Mouse (Mus musculus): ENCODE data around the gene Fam168b. TPM values are rescaled to one million over a fixed set of nuclear protein-coding genes. Genes with fewer than 3 reads are reported as not detected.

Gene Fam168b
- 37.7 TPM for polyA plus RNA-seq (2012; fragmentation: generic; extraction: Trizol)

- peak within 1 kb of the TSS; percentile 84 for H3K4me3 ChIP-seq
- H3ac ChIP-seq (ENCODE audit: control insufficient read depth, insufficient read length) = peak within 1 kb of the TSS; percentile 68
- H3K27me3 ChIP-seq (ENCODE audit: control insufficient read depth, insufficient read depth, insufficient read length) = no peaks in the 10 kb centered on the region
- H3K36me3 ChIP-seq (ENCODE audit: control insufficient read depth, insufficient read depth) = no peaks in the 10 kb centered on the region
- TF ChIP-seq POLR2AphosphoS2 (IDR thresholded peaks at IDR 0.05; ENCODE audit: insufficient read length, low read depth) (peak; percentile 87), POLR2A (IDR thresholded peaks at IDR 0.05; ENCODE audit: insufficient read length, low read depth) (peak; percentile 88), MYOD1 (IDR thresholded peaks at IDR 0.05; ENCODE audit: control insufficient read depth in 1 of 3, insufficient read length in 2 of 3, low read depth in 2 of 3) (peak in 1 of 3 experiments; percentile 55), MYOG (IDR thresholded peaks at IDR 0.05; ENCODE audit: control insufficient read depth in 1 of 3, insufficient read depth in 1 of 3, insufficient read length in 2 of 3, low read depth in 2 of 3) (peak in 1 of 3 experiments; percentile 69), USF1 (IDR thresholded peaks at IDR 0.05; ENCODE audit: low read depth) (peak; percentile 91), CEBPB (IDR thresholded peaks at IDR 0.05; ENCODE audit: insufficient read depth, poor library complexity, severe bottlenecking) (no peak), SRF (IDR thresholded peaks at IDR 0.05; ENCODE audit: control insufficient read depth, insufficient read length, low read depth) (no peak), E2F4 (IDR thresholded peaks at IDR 0.05; ENCODE audit: insufficient read depth) (peak; percentile 30), MAX (IDR thresholded peaks at IDR 0.05; ENCODE audit: low read depth) (no peak), REST (IDR thresholded peaks at IDR 0.05; ENCODE audit: insufficient read depth, insufficient read length) (no peak), TCF3 (IDR thresholded peaks at IDR 0.05; ENCODE audit: insufficient read length, low read depth) (peak; percentile 16), TCF12 (IDR thresholded peaks at IDR 0.05; ENCODE audit: insufficient read depth, poor library complexity, severe bottlenecking) (no peak)
- H3K79me2 ChIP-seq (ENCODE audit: control insufficient read depth, insufficient read depth) = peaks cover 44% of the 10 kb centered on the region
- peak within 1 kb of the TSS; percentile 91 for H3K4me2 ChIP-seq (ENCODE audit: low read depth)
Observed at GRCm38 (mm10) chr1:34842887-34843618, at the start of gene Fam168b. Fam168b (minus strand) TSS chr1:34843065.

- Histone ChIP-seq H3K27me3 (ENCODE audit: control insufficient read depth, insufficient read depth, insufficient read length) (peaks cover 37% of the 10 kb centered on the region), H3K36me3 (ENCODE audit: control insufficient read depth, insufficient read depth) (no peaks in the 10 kb centered on the region), H3ac (ENCODE audit: control insufficient read depth, insufficient read length) (no peak overlapping the region), H3K79me2 (ENCODE audit: control insufficient read depth, insufficient read depth) (no peaks in the 10 kb centered on the region), H3K4me2 (ENCODE audit: low read depth) (no peak overlapping the region), H3K4me3 (no peak overlapping the region)
- no peak for TF ChIP-seq REST (IDR thresholded peaks at IDR 0.05; ENCODE audit: insufficient read depth, insufficient read length)
- no peak for TF ChIP-seq CEBPB (IDR thresholded peaks at IDR 0.05; ENCODE audit: insufficient read depth, poor library complexity, severe bottlenecking)
- no peak for TF ChIP-seq POLR2A (IDR thresholded peaks at IDR 0.05; ENCODE audit: insufficient read length, low read depth)
- no peak for TF ChIP-seq MAX (IDR thresholded peaks at IDR 0.05; ENCODE audit: low read depth)
- TF ChIP-seq TCF12 (IDR thresholded peaks at IDR 0.05; ENCODE audit: insufficient read depth, poor library complexity, severe bottlenecking) = no peak
- TF ChIP-seq SRF (IDR thresholded peaks at IDR 0.05; ENCODE audit: control insufficient read depth, insufficient read length, low read depth) = no peak
- TF ChIP-seq MYOD1 (IDR thresholded peaks at IDR 0.05; ENCODE audit: control insufficient read depth in 1 of 3, insufficient read length in 2 of 3, low read depth in 2 of 3) = no peak
- no peak for TF ChIP-seq E2F4 (IDR thresholded peaks at IDR 0.05; ENCODE audit: insufficient read depth)
- no peak for TF ChIP-seq TCF3 (IDR thresholded peaks at IDR 0.05; ENCODE audit: insufficient read length, low read depth)
- TF ChIP-seq MYOG (IDR thresholded peaks at IDR 0.05; ENCODE audit: control insufficient read depth in 1 of 3, insufficient read depth in 1 of 3, insufficient read length in 2 of 3, low read depth in 2 of 3) = no peak
- TF ChIP-seq POLR2AphosphoS2 (IDR thresholded peaks at IDR 0.05; ENCODE audit: insufficient read length, low read depth) = no peak
- TF ChIP-seq USF1 (IDR thresholded peaks at IDR 0.05; ENCODE audit: low read depth) = no peak
Observed at GRCm38 (mm10) chr1:34892466-34892865, 49.6 kb upstream of the Fam168b start.

GRCm38 (mm10) chr1:34891559-34892289 lies 48.9 kb upstream of the Fam168b start:
- Histone ChIP-seq H3ac (ENCODE audit: control insufficient read depth, insufficient read length) (no peak overlapping the region), H3K4me3 (no peak overlapping the region), H3K79me2 (ENCODE audit: control insufficient read depth, insufficient read depth) (no peaks in the 10 kb centered on the region), H3K4me2 (ENCODE audit: low read depth) (no peak overlapping the region), H3K36me3 (ENCODE audit: control insufficient read depth, insufficient read depth) (no peaks in the 10 kb centered on the region), H3K27me3 (ENCODE audit: control insufficient read depth, insufficient read depth, insufficient read length) (peaks cover 37% of the 10 kb centered on the region)
- TF ChIP-seq MYOG (IDR thresholded peaks at IDR 0.05; ENCODE audit: control insufficient read depth in 1 of 3, insufficient read depth in 1 of 3, insufficient read length in 2 of 3, low read depth in 2 of 3) = no peak
- TF ChIP-seq CEBPB (IDR thresholded peaks at IDR 0.05; ENCODE audit: insufficient read depth, poor library complexity, severe bottlenecking) = no peak
- no peak for TF ChIP-seq REST (IDR thresholded peaks at IDR 0.05; ENCODE audit: insufficient read depth, insufficient read length)
- TF ChIP-seq MAX (IDR thresholded peaks at IDR 0.05; ENCODE audit: low read depth) = no peak
- no peak for TF ChIP-seq MYOD1 (IDR thresholded peaks at IDR 0.05; ENCODE audit: control insufficient read depth in 1 of 3, insufficient read length in 2 of 3, low read depth in 2 of 3)
- TF ChIP-seq USF1 (IDR thresholded peaks at IDR 0.05; ENCODE audit: low read depth) = no peak
- TF ChIP-seq E2F4 (IDR thresholded peaks at IDR 0.05; ENCODE audit: insufficient read depth) = no peak
- no peak for TF ChIP-seq SRF (IDR thresholded peaks at IDR 0.05; ENCODE audit: control insufficient read depth, insufficient read length, low read depth)
- TF ChIP-seq POLR2A (IDR thresholded peaks at IDR 0.05; ENCODE audit: insufficient read length, low read depth) = no peak
- no peak for TF ChIP-seq POLR2AphosphoS2 (IDR thresholded peaks at IDR 0.05; ENCODE audit: insufficient read length, low read depth)
- no peak for TF ChIP-seq TCF3 (IDR thresholded peaks at IDR 0.05; ENCODE audit: insufficient read length, low read depth)

- TF ChIP-seq MAX (IDR thresholded peaks at IDR 0.05; ENCODE audit: low read depth) (no peak), TCF3 (IDR thresholded peaks at IDR 0.05; ENCODE audit: insufficient read length, low read depth) (no peak), POLR2AphosphoS2 (IDR thresholded peaks at IDR 0.05; ENCODE audit: insufficient read length, low read depth) (no peak), TCF12 (IDR thresholded peaks at IDR 0.05; ENCODE audit: insufficient read depth, poor library complexity, severe bottlenecking) (no peak), CEBPB (IDR thresholded peaks at IDR 0.05; ENCODE audit: insufficient read depth, poor library complexity, severe bottlenecking) (no peak), E2F4 (IDR thresholded peaks at IDR 0.05; ENCODE audit: insufficient read depth) (no peak), MYOG (IDR thresholded peaks at IDR 0.05; ENCODE audit: control insufficient read depth in 1 of 3, insufficient read depth in 1 of 3, insufficient read length in 2 of 3, low read depth in 2 of 3) (no peak), POLR2A (IDR thresholded peaks at IDR 0.05; ENCODE audit: insufficient read length, low read depth) (no peak), MYOD1 (IDR thresholded peaks at IDR 0.05; ENCODE audit: control insufficient read depth in 1 of 3, insufficient read length in 2 of 3, low read depth in 2 of 3) (no peak), SRF (IDR thresholded peaks at IDR 0.05; ENCODE audit: control insufficient read depth, insufficient read length, low read depth) (no peak), USF1 (IDR thresholded peaks at IDR 0.05; ENCODE audit: low read depth) (no peak), REST (IDR thresholded peaks at IDR 0.05; ENCODE audit: insufficient read depth, insufficient read length) (no peak)
- no peaks in the 10 kb centered on the region for H3K79me2 ChIP-seq (ENCODE audit: control insufficient read depth, insufficient read depth)
- H3ac ChIP-seq (ENCODE audit: control insufficient read depth, insufficient read length) = no peak overlapping the region
- no peaks in the 10 kb centered on the region for H3K36me3 ChIP-seq (ENCODE audit: control insufficient read depth, insufficient read depth)
- H3K27me3 ChIP-seq (ENCODE audit: control insufficient read depth, insufficient read depth, insufficient read length) = no peaks in the 10 kb centered on the region
- no peak overlapping the region for H3K4me2 ChIP-seq (ENCODE audit: low read depth)
- H3K4me3 ChIP-seq = no peak overlapping the region
Observed at GRCm38 (mm10) chr1:34883776-34884175, 40.9 kb upstream of the Fam168b start.

All from myocyte (in vitro differentiated cells).